Mouse (Mus musculus) left cerebral cortex, adult 9 months (tissue): ENCODE data around the gene Ring1.
"Not testable (repeated sequence)": the region's sequence is repeated elsewhere in the genome, so short reads cannot be mapped to it uniquely, and the experiment has no call there.

Experiments used
- DNase-seq, 2 experiments: peaks; one replicate each; pipeline ENCODE4 v3.0.0; 2022; ENCODE audit warnings: low spot score in 2 of 2

Ring1 gene

GRCm38 (mm10) chr17:34029150-34029889 lies 4.8 kb upstream of the Ring1 start:
- DNase-seq, result no peak

- no peak for DNase-seq
These were observed 4.1 kb upstream of the Ring1 start for GRCm38 (mm10) chr17:34028501-34029149.

GRCm38 (mm10) chr17:34027656-34028223 lies 3.3 kb upstream of the Ring1 start, which contains the start of gene H2-Ke6:
TSS of gene H2-Ke6 (minus strand) at chr17:34028060.
- peak in 1 of 2 experiments; percentile 93 for DNase-seq

GRCm38 (mm10) chr17:34026917-34027655 lies 2.6 kb upstream of the Ring1 start:
- DNase-seq, result peak in 1 of 2 experiments; percentile 24

- no peak for DNase-seq
These were observed 1.7 kb upstream of the Ring1 start for GRCm38 (mm10) chr17:34026221-34026620.

DNA sequence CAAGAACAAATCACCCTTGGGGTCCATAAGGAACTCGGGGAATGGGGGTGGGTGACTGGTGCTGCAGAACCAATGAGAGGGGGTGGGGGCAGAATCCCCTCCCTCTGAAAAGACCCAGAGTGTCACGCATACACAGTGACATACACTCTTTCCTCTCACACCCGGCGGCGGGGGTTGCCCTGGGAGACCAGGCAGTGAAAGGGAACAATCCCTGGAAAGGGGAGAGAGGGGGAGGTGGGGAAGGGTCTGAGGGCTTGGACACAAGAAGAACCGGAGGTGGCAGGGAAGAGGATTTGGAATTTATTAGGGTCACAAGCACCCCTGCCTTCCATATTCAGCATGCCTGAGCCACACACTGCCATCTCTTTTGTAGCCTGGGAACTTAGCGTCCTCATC lies 1.3 kb upstream of the Ring1 start:
- DNase-seq, result no peak

- DNase-seq, result no peak
These were observed 628 bp upstream of the Ring1 start for GRCm38 (mm10) chr17:34024861-34025755.

GRCm38 (mm10) chr17:34023678-34024077 lies 802 bp downstream of the Ring1 start:
- DNase-seq, result no peak

- no peak for DNase-seq
These were observed 1.5 kb downstream of the Ring1 start for GRCm38 (mm10) chr17:34022987-34023386.

GRCm38 (mm10) chr17:34022414-34022783 lies 2.1 kb downstream of the Ring1 start:
- no peak for DNase-seq

- DNase-seq, result no peak
These were observed 2.7 kb downstream of the Ring1 start for GRCm38 (mm10) chr17:34021539-34022413.

- DNase-seq, result no peak
These were observed 11.0 kb downstream of the Ring1 start for GRCm38 (mm10) chr17:34013436-34013835.

- no peak for DNase-seq
These were observed 14.3 kb downstream of the Ring1 start for GRCm38 (mm10) chr17:34010156-34010555.

DNA sequence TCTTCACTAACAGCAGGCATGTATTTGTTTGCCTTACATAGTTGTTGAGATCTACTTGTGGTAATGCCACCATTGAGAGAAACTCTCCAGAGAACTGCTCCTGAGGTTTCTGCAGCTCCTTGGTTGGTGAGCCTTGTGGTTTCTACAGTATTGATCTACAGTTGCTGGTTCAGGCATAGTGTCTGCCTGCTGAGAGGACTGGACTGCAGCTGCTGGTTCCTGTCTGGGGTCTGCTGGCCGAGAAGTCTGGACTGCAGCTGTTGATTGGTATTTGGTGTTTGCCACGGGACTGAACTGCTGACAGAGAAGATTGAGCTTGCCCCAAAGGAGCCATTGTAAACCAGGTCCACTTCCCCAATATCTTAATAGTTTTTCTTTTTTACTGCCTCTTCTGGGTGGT lies 17.9 kb downstream of the Ring1 start:
- DNase-seq, result no peak

GRCm38 (mm10) chr17:34003426-34003825 lies 21.1 kb downstream of the Ring1 start:
- no peak for DNase-seq

DNA sequence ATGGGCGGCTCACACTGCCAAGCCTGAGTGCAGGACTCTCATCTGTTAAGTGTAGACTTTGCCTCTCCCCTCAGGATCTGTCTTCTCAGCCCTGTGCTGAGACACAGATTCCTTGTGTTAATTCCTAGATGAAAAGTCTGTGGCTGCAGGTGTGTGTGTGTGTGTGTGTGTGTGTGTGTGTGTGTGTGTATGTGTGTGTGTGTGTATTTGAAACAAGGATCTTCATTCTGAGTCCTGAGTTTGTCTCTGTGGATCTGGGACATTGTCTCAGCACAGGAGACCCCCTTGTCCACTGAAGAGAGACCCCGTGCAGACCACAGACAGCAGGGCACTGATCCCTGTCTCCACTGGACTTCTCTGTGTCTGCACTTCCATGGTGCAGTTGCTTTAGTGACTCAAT lies 23.7 kb downstream of the Ring1 start:
- not testable (repeated sequence) for DNase-seq

GRCm38 (mm10) chr17:34000150-34000537 lies 24.3 kb downstream of the Ring1 start, which contains the start of gene H2-K1:
TSS of gene H2-K1 (minus strand) at chr17:34000347.
- DNase-seq, result peak; percentile 47 to 84

DNA sequence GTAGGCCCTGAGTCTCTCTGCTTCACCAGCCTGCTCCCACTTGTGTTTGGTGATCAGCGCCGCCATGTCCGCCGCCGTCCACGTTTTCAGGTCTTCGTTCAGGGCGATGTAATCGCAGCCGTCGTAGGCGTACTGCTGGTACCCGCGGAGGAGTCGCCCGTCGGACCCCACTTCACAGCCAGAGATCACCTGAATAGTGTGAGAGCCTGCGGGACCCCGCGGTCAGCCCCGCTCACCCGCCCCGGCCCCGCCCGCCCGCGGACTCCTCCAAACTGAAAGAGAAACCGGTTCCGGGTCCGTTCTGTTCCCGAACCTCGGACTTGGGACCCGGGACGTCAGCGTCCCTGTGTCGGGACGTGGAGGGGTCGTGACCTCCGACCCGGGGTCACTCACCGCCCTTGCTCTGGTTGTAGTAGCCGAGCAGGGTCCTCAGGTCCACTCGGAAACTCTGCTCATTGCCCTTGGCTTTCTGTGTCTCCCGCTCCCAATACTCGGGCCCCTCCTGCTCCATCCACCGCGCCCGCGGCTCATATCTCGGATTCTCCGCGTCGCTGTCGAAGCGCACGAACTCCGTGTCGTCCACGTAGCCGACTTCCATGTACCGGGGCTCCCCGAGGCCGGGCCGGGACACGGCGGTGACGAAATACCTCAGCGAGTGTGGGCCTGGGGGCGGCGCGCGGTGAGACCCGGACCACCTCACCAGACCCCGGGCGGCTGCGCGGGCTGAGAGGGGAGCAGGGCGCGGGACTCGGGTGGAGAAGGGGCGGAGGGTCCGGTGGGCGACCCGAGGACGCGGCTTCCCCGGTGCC lies 24.9 kb downstream of the Ring1 start:
- DNase-seq, result no peak

DNA sequence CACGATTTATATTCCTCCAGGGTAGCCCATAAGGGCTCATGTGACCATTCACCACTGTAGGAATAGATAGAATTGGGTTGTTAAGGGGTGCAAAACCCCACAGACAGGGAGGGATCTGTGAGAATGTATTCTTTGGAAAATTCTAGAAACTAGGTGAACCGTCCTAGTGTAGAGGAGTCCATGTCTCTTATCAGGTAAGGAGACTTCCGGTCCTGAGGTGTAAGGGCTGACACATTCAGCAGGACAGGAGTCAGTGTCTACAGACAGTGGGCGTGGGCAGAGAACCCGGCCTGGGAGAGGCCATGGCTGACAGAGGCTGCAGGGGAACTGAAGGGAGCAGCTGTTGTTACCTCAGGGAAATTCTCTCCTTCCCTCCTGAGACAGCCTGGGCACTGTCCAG lies 25.8 kb downstream of the Ring1 start:
- not testable (repeated sequence) for DNase-seq
